Mouse (Mus musculus) cerebellum, postnatal 25 days (tissue): ENCODE measurements around the gene Pcdh11x.
A peak's percentile ranks its signal among the peaks of the same experiment; 100 is the strongest.
"Not testable (repeated sequence)": the region's sequence is repeated elsewhere in the genome, so short reads cannot be mapped to it uniquely, and the experiment has no call there.

ENCODE experiments used
- DNase-seq, 2 experiments: peaks; one replicate each; pipeline ENCODE4 v3.0.0; 2021; ENCODE audit warnings: mixed read lengths in 2 of 2

The Pcdh11x gene

GRCm38 (mm10) chrX:120290011-120290899 lies at the start of gene Pcdh11x:
TSS of gene Pcdh11x (plus strand) at chrX:120290259.
- DNase-seq: peak; percentile 58 to 68

GRCm38 (mm10) chrX:120260089-120260488 lies 30.0 kb upstream of the Pcdh11x start:
- DNase-seq: no peak

- DNase-seq: no peak
Measured at GRCm38 (mm10) chrX:120285522-120285921, 4.5 kb upstream of the Pcdh11x start.

GRCm38 (mm10) chrX:120287502-120287901 lies 2.6 kb upstream of the Pcdh11x start:
- DNase-seq: peak in 1 of 2 experiments; percentile 8

- peak; percentile 17 to 36 for DNase-seq
Measured at GRCm38 (mm10) chrX:120290900-120291280, 831 bp downstream of the Pcdh11x start.

- peak; percentile 43 to 62 for DNase-seq
Measured at GRCm38 (mm10) chrX:120291696-120292095, 1.6 kb downstream of the Pcdh11x start.

GRCm38 (mm10) chrX:120292832-120293750 lies 3.0 kb downstream of the Pcdh11x start:
- peak; percentile 67 to 69 for DNase-seq

- no peak for DNase-seq
Measured at GRCm38 (mm10) chrX:120301469-120302175, 11.6 kb downstream of the Pcdh11x start.

- not testable (repeated sequence) for DNase-seq
Measured at GRCm38 (mm10) chrX:120312995-120313394, 22.9 kb downstream of the Pcdh11x start, which contains the start of gene H2afb3. TSS of gene H2afb3 (minus strand) at chrX:120313095.

- no peak for DNase-seq
Measured at GRCm38 (mm10) chrX:120466225-120466624, 176.2 kb downstream of the Pcdh11x start.

GRCm38 (mm10) chrX:120486428-120486827 lies 196.4 kb downstream of the Pcdh11x start:
- no peak for DNase-seq

GRCm38 (mm10) chrX:120524986-120525385 lies 234.9 kb downstream of the Pcdh11x start:
- DNase-seq: no peak

- DNase-seq: no peak
Measured at GRCm38 (mm10) chrX:120599309-120599708, 309.2 kb downstream of the Pcdh11x start.

- no peak for DNase-seq
Measured at GRCm38 (mm10) chrX:120618460-120618859, 328.4 kb downstream of the Pcdh11x start.

GRCm38 (mm10) chrX:120670236-120670635 lies 380.2 kb downstream of the Pcdh11x start:
- DNase-seq: peak; percentile 8 to 19

GRCm38 (mm10) chrX:120734144-120734543 lies 444.1 kb downstream of the Pcdh11x start:
- DNase-seq: no peak

GRCm38 (mm10) chrX:120735792-120736191 lies 445.7 kb downstream of the Pcdh11x start:
- DNase-seq: no peak

GRCm38 (mm10) chrX:120944556-120944955 lies 654.5 kb downstream of the Pcdh11x start:
- DNase-seq: no peak
